Mouse (Mus musculus): ENCODE measurements around the gene Satb2. TPM values are rescaled to one million over a fixed set of nuclear protein-coding genes. Genes with fewer than 3 reads are reported as not detected.

Satb2 gene
- polyA plus RNA-seq, 1 experiment from 2014 or later, result 0.05 TPM

- WGBS (ENCODE audit: insufficient replicate concordance), result 73% methylated on average over 7 of the region's 7 CpGs
- Histone ChIP-seq H3K4me3 (replicated peaks) (no peak overlapping the region), H3K9ac (no peak overlapping the region), H3K4me2 (no peak overlapping the region), H3K4me1 (replicated peaks) (no peaks in the 10 kb centered on the region), H3K36me3 (no peaks in the 10 kb centered on the region), H3K27me3 (no peaks in the 10 kb centered on the region), H3K9me3 (replicated peaks) (no peaks in the 10 kb centered on the region), H3K27ac (no peak overlapping the region)
- DNase-seq, result no peak
- no peak for ATAC-seq (ENCODE audit: low read depth)
These were observed 20.5 kb downstream of the Satb2 start for GRCm38 (mm10) chr1:56957942-56958341.

- ATAC-seq (ENCODE audit: low read depth) (no peak), DNase-seq (no peak)
- WGBS (ENCODE audit: insufficient replicate concordance), result 67% methylated on average over 2 of the region's 2 CpGs
- no peak overlapping the region for H3K4me3 ChIP-seq (replicated peaks)
- H3K36me3 ChIP-seq, result no peaks in the 10 kb centered on the region
- H3K27me3 ChIP-seq, result no peaks in the 10 kb centered on the region
- H3K4me2 ChIP-seq, result no peak overlapping the region
- no peak overlapping the region for H3K9ac ChIP-seq
- no peaks in the 10 kb centered on the region for H3K4me1 ChIP-seq (replicated peaks)
- H3K9me3 ChIP-seq (replicated peaks), result no peaks in the 10 kb centered on the region
- H3K27ac ChIP-seq, result no peak overlapping the region
These were observed 21.6 kb downstream of the Satb2 start for GRCm38 (mm10) chr1:56956811-56957210.

GRCm38 (mm10) chr1:56955739-56956085 is 22.7 kb downstream of the Satb2 start:
- Histone ChIP-seq H3K27me3 (no peaks in the 10 kb centered on the region), H3K9me3 (replicated peaks) (no peaks in the 10 kb centered on the region), H3K4me2 (no peak overlapping the region), H3K4me1 (replicated peaks) (no peaks in the 10 kb centered on the region), H3K4me3 (replicated peaks) (no peak overlapping the region), H3K9ac (no peak overlapping the region), H3K36me3 (no peaks in the 10 kb centered on the region), H3K27ac (no peak overlapping the region)
- ATAC-seq (ENCODE audit: low read depth) (no peak), DNase-seq (no peak)
- WGBS (ENCODE audit: insufficient replicate concordance), result 44% methylated on average over 12 of the region's 12 CpGs

GRCm38 (mm10) chr1:56955055-56955738 is 23.3 kb downstream of the Satb2 start:
- H3K4me2 ChIP-seq, result no peak overlapping the region
- no peaks in the 10 kb centered on the region for H3K4me1 ChIP-seq (replicated peaks)
- DNase-seq (no peak), ATAC-seq (ENCODE audit: low read depth) (no peak)
- H3K9ac ChIP-seq, result no peak overlapping the region
- H3K27ac ChIP-seq, result no peak overlapping the region
- 46% methylated on average over 14 of the region's 14 CpGs for WGBS (ENCODE audit: insufficient replicate concordance)
- no peaks in the 10 kb centered on the region for H3K27me3 ChIP-seq
- no peaks in the 10 kb centered on the region for H3K9me3 ChIP-seq (replicated peaks)
- no peaks in the 10 kb centered on the region for H3K36me3 ChIP-seq
- no peak overlapping the region for H3K4me3 ChIP-seq (replicated peaks)

DNA sequence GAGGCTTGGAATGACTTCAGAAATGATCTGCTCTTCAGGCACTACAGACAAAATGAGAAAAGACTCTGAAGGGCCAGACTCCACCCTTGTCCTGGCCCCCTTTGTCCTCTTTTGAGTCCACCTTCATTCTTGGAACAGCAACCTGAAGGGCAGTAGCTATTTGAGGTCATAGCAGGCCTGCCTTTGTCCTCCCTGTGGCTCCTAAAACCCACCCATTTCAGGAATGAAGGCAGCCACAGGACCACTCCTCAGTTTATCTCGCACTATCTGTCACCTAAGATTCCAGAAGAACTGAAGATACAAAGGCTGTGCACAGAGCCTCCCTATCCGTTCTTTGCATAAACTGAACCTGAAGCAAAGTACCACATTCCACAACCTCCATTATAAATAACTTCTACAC is 24.9 kb downstream of the Satb2 start:
- Histone ChIP-seq H3K9me3 (replicated peaks) (no peaks in the 10 kb centered on the region), H3K27me3 (no peaks in the 10 kb centered on the region), H3K4me3 (replicated peaks) (no peak overlapping the region), H3K9ac (no peak overlapping the region), H3K4me1 (replicated peaks) (no peaks in the 10 kb centered on the region), H3K27ac (no peak overlapping the region), H3K36me3 (no peaks in the 10 kb centered on the region), H3K4me2 (no peak overlapping the region)
- ATAC-seq (ENCODE audit: low read depth), result no peak
- DNase-seq, result no peak
- WGBS (ENCODE audit: insufficient replicate concordance), result 79% methylated on average over 2 of the region's 2 CpGs

- DNase-seq, result no peak
- Histone ChIP-seq H3K4me1 (replicated peaks) (no peaks in the 10 kb centered on the region), H3K9me3 (replicated peaks) (no peaks in the 10 kb centered on the region), H3K4me2 (no peak overlapping the region), H3K4me3 (replicated peaks) (no peak overlapping the region), H3K27ac (no peak overlapping the region), H3K36me3 (no peaks in the 10 kb centered on the region), H3K27me3 (no peaks in the 10 kb centered on the region), H3K9ac (no peak overlapping the region)
- ATAC-seq (ENCODE audit: low read depth), result no peak
- WGBS (ENCODE audit: insufficient replicate concordance), result 63% methylated on average over 4 of the region's 4 CpGs
These were observed 26.5 kb downstream of the Satb2 start for GRCm38 (mm10) chr1:56951980-56952379.

DNA sequence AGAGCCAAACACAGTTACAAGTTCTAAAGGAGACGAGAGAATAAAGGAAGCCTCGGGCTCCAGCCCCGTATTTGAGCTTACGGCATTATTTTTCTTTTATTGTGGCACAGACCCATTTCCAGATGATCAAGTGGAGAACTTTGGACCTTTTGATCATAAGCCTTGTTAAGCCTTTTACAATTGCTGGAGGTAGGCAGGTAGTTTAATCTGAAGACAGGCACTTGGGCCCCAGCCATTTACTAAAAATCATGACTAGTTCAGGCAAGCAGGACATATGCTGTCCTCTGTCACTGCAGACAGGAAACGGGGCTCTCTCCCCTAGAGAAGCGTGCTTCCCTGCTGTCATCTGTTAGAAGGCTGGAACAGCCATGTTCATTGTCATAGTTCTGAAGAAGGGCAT is 26.9 kb downstream of the Satb2 start:
- DNase-seq, result no peak
- Histone ChIP-seq H3K36me3 (no peaks in the 10 kb centered on the region), H3K4me2 (no peak overlapping the region), H3K4me1 (replicated peaks) (no peaks in the 10 kb centered on the region), H3K9ac (no peak overlapping the region), H3K27ac (no peak overlapping the region), H3K27me3 (no peaks in the 10 kb centered on the region), H3K4me3 (replicated peaks) (no peak overlapping the region), H3K9me3 (replicated peaks) (no peaks in the 10 kb centered on the region)
- ATAC-seq (ENCODE audit: low read depth), result no peak
- 60% methylated on average over 6 of the region's 6 CpGs for WGBS (ENCODE audit: insufficient replicate concordance)

GRCm38 (mm10) chr1:56939432-56939831 is 39.0 kb downstream of the Satb2 start:
- WGBS (ENCODE audit: insufficient replicate concordance), result 73% methylated on average over 4 of the region's 4 CpGs
- H3K4me2 ChIP-seq, result no peak overlapping the region
- H3K9ac ChIP-seq, result no peak overlapping the region
- ATAC-seq (ENCODE audit: low read depth) (no peak), DNase-seq (no peak)
- no peaks in the 10 kb centered on the region for H3K27me3 ChIP-seq
- no peaks in the 10 kb centered on the region for H3K36me3 ChIP-seq
- H3K27ac ChIP-seq, result no peak overlapping the region
- H3K4me1 ChIP-seq (replicated peaks), result no peaks in the 10 kb centered on the region
- H3K9me3 ChIP-seq (replicated peaks), result no peaks in the 10 kb centered on the region
- H3K4me3 ChIP-seq (replicated peaks), result no peak overlapping the region

- no peaks in the 10 kb centered on the region for H3K27me3 ChIP-seq
- H3K4me1 ChIP-seq (replicated peaks), result no peaks in the 10 kb centered on the region
- H3K9me3 ChIP-seq (replicated peaks), result no peaks in the 10 kb centered on the region
- H3K9ac ChIP-seq, result no peak overlapping the region
- no peaks in the 10 kb centered on the region for H3K36me3 ChIP-seq
- DNase-seq, result no peak
- no peak overlapping the region for H3K4me2 ChIP-seq
- 55% methylated on average over 3 of the region's 3 CpGs for WGBS (ENCODE audit: insufficient replicate concordance)
- H3K27ac ChIP-seq, result no peak overlapping the region
- ATAC-seq (ENCODE audit: low read depth), result no peak
- no peak overlapping the region for H3K4me3 ChIP-seq (replicated peaks)
These were observed 40.0 kb downstream of the Satb2 start for GRCm38 (mm10) chr1:56938432-56938831.

GRCm38 (mm10) chr1:56936554-56936953 is 41.9 kb downstream of the Satb2 start:
- H3K36me3 ChIP-seq, result no peaks in the 10 kb centered on the region
- H3K9ac ChIP-seq, result no peak overlapping the region
- 69% methylated on average over 3 of the region's 3 CpGs for WGBS (ENCODE audit: insufficient replicate concordance)
- H3K9me3 ChIP-seq (replicated peaks), result no peaks in the 10 kb centered on the region
- no peak overlapping the region for H3K4me3 ChIP-seq (replicated peaks)
- no peaks in the 10 kb centered on the region for H3K4me1 ChIP-seq (replicated peaks)
- no peak for DNase-seq
- H3K27ac ChIP-seq, result no peak overlapping the region
- no peak for ATAC-seq (ENCODE audit: low read depth)
- H3K27me3 ChIP-seq, result no peaks in the 10 kb centered on the region
- no peak overlapping the region for H3K4me2 ChIP-seq

DNA sequence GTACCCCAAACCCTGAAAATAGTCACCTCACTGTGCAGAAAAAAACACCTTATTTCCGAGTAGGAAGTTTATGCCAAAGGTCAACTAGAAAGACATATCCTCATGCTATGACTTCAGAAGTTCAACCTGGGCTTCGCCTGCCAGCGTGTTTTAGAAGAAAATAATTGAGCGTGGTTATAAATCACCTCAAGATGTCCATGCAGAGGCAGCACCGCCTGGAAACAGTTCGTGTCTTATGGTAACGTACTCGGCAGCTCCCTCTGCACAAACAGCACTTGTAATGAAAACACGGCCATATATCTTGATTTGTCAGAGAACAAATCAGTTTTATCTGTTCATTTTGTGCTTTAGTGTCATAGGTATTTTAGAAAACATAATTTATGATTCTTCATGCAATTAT is 44.6 kb downstream of the Satb2 start:
- H3K36me3 ChIP-seq, result no peaks in the 10 kb centered on the region
- H3K4me2 ChIP-seq, result no peak overlapping the region
- no peaks in the 10 kb centered on the region for H3K4me1 ChIP-seq (replicated peaks)
- H3K4me3 ChIP-seq (replicated peaks), result no peak overlapping the region
- DNase-seq (no peak), ATAC-seq (ENCODE audit: low read depth) (no peak)
- H3K9me3 ChIP-seq (replicated peaks), result no peaks in the 10 kb centered on the region
- no peaks in the 10 kb centered on the region for H3K27me3 ChIP-seq
- WGBS (ENCODE audit: insufficient replicate concordance), result 74% methylated on average over 9 of the region's 9 CpGs
- no peak overlapping the region for H3K9ac ChIP-seq
- H3K27ac ChIP-seq, result no peak overlapping the region

- Histone ChIP-seq H3K9me3 (replicated peaks) (no peaks in the 10 kb centered on the region), H3K9ac (no peak overlapping the region), H3K4me1 (replicated peaks) (no peaks in the 10 kb centered on the region), H3K36me3 (no peaks in the 10 kb centered on the region), H3K4me2 (no peak overlapping the region), H3K27me3 (no peaks in the 10 kb centered on the region), H3K4me3 (replicated peaks) (no peak overlapping the region), H3K27ac (no peak overlapping the region)
- no peak for ATAC-seq (ENCODE audit: low read depth)
- no peak for DNase-seq
- 62% methylated on average over 4 of the region's 4 CpGs for WGBS (ENCODE audit: insufficient replicate concordance)
These were observed 48.4 kb downstream of the Satb2 start for GRCm38 (mm10) chr1:56930096-56930495.

Measured in liver, embryonic 13.5 days (tissue).